Mouse (Mus musculus) hindbrain, postnatal 0 days (tissue): Measurements from ENCODE around the gene Ppy. TPM values are rescaled to one million over a fixed set of nuclear protein-coding genes. Genes with fewer than 3 reads are reported as not detected.

ENCODE experiments used
- ATAC-seq: fragments of 200-750 bp; cut with Nextera tagmentation; 2 replicates; pipeline ENCODE4 v1.8.0; 2017; ENCODE audit warnings: mild to moderate bottlenecking, moderate TSS enrichment, moderate library complexity
- DNase-seq: peaks from one replicate; pipeline ENCODE4 v3.0.0-alpha.2; 2015; ENCODE audit warnings: low spot score
- H3K27ac ChIP-seq: fragments of 300-500 bp; sonication (generic); 2 replicates; pipeline ENCODE4 v1.5.1; 2014; ENCODE audit warnings: mild to moderate bottlenecking
- H3K27me3 ChIP-seq: fragments of 300-500 bp; sonication (generic); 2 replicates; pipeline ENCODE4 v1.6.1; 2014; ENCODE audit warnings: low read length, mixed read lengths; ENCODE audit not compliant: insufficient read depth
- H3K36me3 ChIP-seq: fragments of 300-500 bp; sonication (generic); 2 replicates; pipeline ENCODE4 v1.6.1; 2014; ENCODE audit warnings: low read length, mixed read lengths; ENCODE audit not compliant: insufficient read depth
- H3K4me1 ChIP-seq: fragments of 300-500 bp; sonication (generic); 2 replicates; pipeline ENCODE4 v1.6.1; 2014; ENCODE audit warnings: antibody characterized with exemption, low read length, mixed read lengths; ENCODE audit not compliant: insufficient read depth
- H3K4me2 ChIP-seq: fragments of 300-500 bp; sonication (generic); 2 replicates; pipeline ENCODE4 v1.6.1; 2014; ENCODE audit warnings: low read depth, mild to moderate bottlenecking, low read length, moderate library complexity, mixed read lengths
- H3K4me3 ChIP-seq: fragments of 300-500 bp; sonication (generic); 2 replicates; pipeline ENCODE4 v1.5.1; 2014; ENCODE audit warnings: low read length
- H3K9ac ChIP-seq: fragments of 300-500 bp; sonication (generic); replicated peaks from 2 replicates; pipeline ENCODE4 v1.6.1; 2014; ENCODE audit warnings: mild to moderate bottlenecking, low read length, moderate library complexity, mixed read lengths
- H3K9me3 ChIP-seq: fragments of 300-500 bp; sonication (generic); 2 replicates; pipeline ENCODE4 v1.6.1; 2016; ENCODE audit warnings: low read length, mixed read lengths
- CTCF ChIP-seq: IDR thresholded peaks from 2 replicates; pipeline ENCODE4 v1.5.1; 2016; ENCODE audit warnings: antibody characterized with exemption, control low read depth, low read depth
- WGBS: fragments of 180-500 bp; shearing (Covaris S2); extraction: QIAGEN DNeasy Blood & Tissue Kit; methylation state at CpG from one replicate; pipeline ENCODE4 v1.1.7; 2014; 5-methylcytosine and 5-hydroxymethylcytosine counted together
- polyA plus RNA-seq: library from polyadenylated mRNA; unstranded; fragments of >200 nt; fragmentation: Nextera tagmentation; extraction: Ambion mirVana; gene quantifications from 2 replicates; pipeline ENCODE4 v1.2.1, GENCODE M21; 2015
- total RNA-seq: library from RNA; depleted of rRNA; stranded (reverse); fragments of >200 nt; gene quantifications from 2 replicates; pipeline ENCODE4 v1.2.3, GENCODE M21; 2014

The Ppy gene
- total and polyA plus RNA-seq, 2 experiments from 2014 or later: not detected

GRCm38 (mm10) chr11:102089088-102089808 is 11.9 kb downstream of the Ppy start:
- ATAC-seq (peak; percentile 19; the same call in 1 of the 2 replicates), DNase-seq (peak; percentile 85)
- Histone ChIP-seq H3K9me3 (no peaks in the 10 kb centered on the region), H3K36me3 (no peaks in the 10 kb centered on the region), H3K4me2 (peak overlapping the region; percentile 90), H3K4me1 (no peaks in the 10 kb centered on the region), H3K9ac (peak overlapping the region; percentile 76), H3K27ac (peak overlapping the region; percentile 95), H3K4me3 (peak overlapping the region; percentile 72), H3K27me3 (no peaks in the 10 kb centered on the region)
- WGBS: under 1% methylated on average over 20 of the region's 20 CpGs
- TF ChIP-seq CTCF: peak; percentile 70

GRCm38 (mm10) chr11:102087931-102088898 is 12.9 kb downstream of the Ppy start, which contains the start of gene Mpp2:
Mpp2 (minus strand) TSS chr11:102088515.
- peak within 1 kb of the TSS; percentile 72 for H3K4me3 ChIP-seq
- H3K4me1 ChIP-seq: no peaks in the 10 kb centered on the region
- no peaks in the 10 kb centered on the region for H3K36me3 ChIP-seq
- TF ChIP-seq CTCF: no peak
- H3K9me3 ChIP-seq: no peaks in the 10 kb centered on the region
- H3K27ac ChIP-seq: peak within 1 kb of the TSS; percentile 95
- WGBS: 0% methylated on average over 49 of the region's 49 CpGs
- H3K27me3 ChIP-seq: no peaks in the 10 kb centered on the region
- ATAC-seq (peak; percentile 57), DNase-seq (peak; percentile 87)
- peak within 1 kb of the TSS; percentile 90 for H3K4me2 ChIP-seq
- peak within 1 kb of the TSS; percentile 76 for H3K9ac ChIP-seq

GRCm38 (mm10) chr11:102087081-102087751 is 13.9 kb downstream of the Ppy start:
- ATAC-seq (peak; percentile 86), DNase-seq (peak; percentile 94)
- Histone ChIP-seq H3K27me3 (no peaks in the 10 kb centered on the region), H3K4me2 (peak overlapping the region; percentile 90), H3K4me3 (peak overlapping the region; percentile 72), H3K27ac (peak overlapping the region; percentile 95), H3K36me3 (no peaks in the 10 kb centered on the region), H3K4me1 (0 out of 2 replicates have a peak, but pooled peaks cover 7% of the 10 kb centered on the region), H3K9me3 (no peaks in the 10 kb centered on the region), H3K9ac (peak overlapping the region; percentile 76)
- 2% methylated on average over 39 of the region's 39 CpGs for WGBS
- TF ChIP-seq CTCF: no peak

- WGBS: 4% methylated on average over 3 of the region's 3 CpGs
- Histone ChIP-seq H3K4me2 (peak overlapping the region; percentile 90), H3K27ac (peak overlapping the region; percentile 95), H3K27me3 (no peaks in the 10 kb centered on the region), H3K9me3 (no peaks in the 10 kb centered on the region), H3K4me3 (peak overlapping the region; percentile 72), H3K9ac (peak overlapping the region; percentile 76), H3K36me3 (no peaks in the 10 kb centered on the region), H3K4me1 (peaks cover 15% of the 10 kb centered on the region; the same call in 1 of the 2 replicates)
- peak; percentile 66 for TF ChIP-seq CTCF
- ATAC-seq (0 out of 2 replicates have a peak, but pooled peaks have one; percentile 39), DNase-seq (peak; percentile 88)
Observed at GRCm38 (mm10) chr11:102086331-102086730, 14.8 kb downstream of the Ppy start.

GRCm38 (mm10) chr11:102084159-102084558 is 17.0 kb downstream of the Ppy start:
- DNase-seq (no peak), ATAC-seq (no peak)
- WGBS: 37% methylated on average over 7 of the region's 7 CpGs
- Histone ChIP-seq H3K36me3 (no peaks in the 10 kb centered on the region), H3K9ac (no peak overlapping the region), H3K27ac (no peak overlapping the region), H3K9me3 (no peaks in the 10 kb centered on the region), H3K4me3 (no peak overlapping the region), H3K27me3 (no peaks in the 10 kb centered on the region), H3K4me1 (peaks cover 15% of the 10 kb centered on the region; the same call in 1 of the 2 replicates), H3K4me2 (no peak overlapping the region)
- no peak for TF ChIP-seq CTCF

- H3K27ac ChIP-seq: no peak overlapping the region
- no peak for ATAC-seq
- H3K4me1 ChIP-seq: peaks cover 15% of the 10 kb centered on the region; the same call in 1 of the 2 replicates
- no peak for TF ChIP-seq CTCF
- no peaks in the 10 kb centered on the region for H3K9me3 ChIP-seq
- H3K36me3 ChIP-seq: peaks cover 2% of the 10 kb centered on the region; the same call in 1 of the 2 replicates
- H3K9ac ChIP-seq: no peak overlapping the region
- H3K4me3 ChIP-seq: no peak overlapping the region
- H3K27me3 ChIP-seq: no peaks in the 10 kb centered on the region
- WGBS: 41% methylated on average over 4 of the region's 4 CpGs
- H3K4me2 ChIP-seq: peak overlapping the region; percentile 79; the same call in 1 of the 2 replicates
- DNase-seq: peak; percentile 57
Observed at GRCm38 (mm10) chr11:102083193-102083592, 17.9 kb downstream of the Ppy start.
